Mouse (Mus musculus) CH12.LX (cell line): Measurements from ENCODE around the gene Gm8362.
"Not testable (repeated sequence)": the region's sequence is repeated elsewhere in the genome, so short reads cannot be mapped to it uniquely, and the experiment has no call there.

Experiments
- CHD2 ChIP-seq: IDR thresholded peaks from 2 replicates; pipeline ENCODE4 v1.6.1; 2011; ENCODE audit warnings: low read length, improper control_type of control experiment
- CTCF ChIP-seq, 2 experiments: IDR thresholded peaks in 1 of 2; conservative IDR thresholded peaks in 1 of 2; 2 replicates each; pipeline ENCODE4 v1.5.1; 2011 to 2012; ENCODE audit warnings: low read depth in 2 of 2, low read length in 2 of 2, improper control_type of control experiment in 1 of 2, inconsistent platforms in 1 of 2, mild to moderate bottlenecking in 1 of 2, moderate library complexity in 1 of 2
- ETS1 ChIP-seq: conservative IDR thresholded peaks from 2 replicates; pipeline ENCODE4 v1.6.1; 2012; ENCODE audit warnings: low read depth, mild to moderate bottlenecking, inconsistent platforms, low read length, improper control_type of control experiment, moderate library complexity
- HCFC1 ChIP-seq: IDR thresholded peaks from 2 replicates; pipeline ENCODE4 v1.6.1; 2012; ENCODE audit warnings: low read depth, mild to moderate bottlenecking, inconsistent platforms, low read length, improper control_type of control experiment
- MYC ChIP-seq: IDR thresholded peaks from 2 replicates; pipeline ENCODE4 v1.6.1; 2011; ENCODE audit warnings: low read depth, mild to moderate bottlenecking, improper control_type of control experiment, low read length
- NELFE ChIP-seq: IDR thresholded peaks from 2 replicates; pipeline ENCODE4 v1.6.1; 2011; ENCODE audit warnings: low read depth, low read length, improper control_type of control experiment
- POLR2A ChIP-seq: IDR thresholded peaks from 2 replicates; pipeline ENCODE4 v1.6.1; 2011; ENCODE audit warnings: low read depth, mild to moderate bottlenecking, improper control_type of control experiment, low read length
- SIN3A ChIP-seq: IDR thresholded peaks from 2 replicates; pipeline ENCODE4 v1.6.1; 2012; ENCODE audit warnings: low read length, improper control_type of control experiment, inconsistent platforms
- TCF12 ChIP-seq: IDR thresholded peaks from 2 replicates; pipeline ENCODE4 v1.6.1; 2014; ENCODE audit warnings: low read depth, mild to moderate bottlenecking, inconsistent platforms, low read length, improper control_type of control experiment
- UBTF ChIP-seq: IDR thresholded peaks from 2 replicates; pipeline ENCODE4 v1.6.1; 2012; ENCODE audit warnings: low read depth, mild to moderate bottlenecking, inconsistent platforms, low read length, improper control_type of control experiment, moderate library complexity
- USF1 ChIP-seq: IDR thresholded peaks from 2 replicates; pipeline ENCODE4 v1.6.1; 2014; ENCODE audit warnings: low read depth, mild to moderate bottlenecking, inconsistent platforms, low read length, improper control_type of control experiment
- ZC3H11A ChIP-seq: IDR thresholded peaks from 2 replicates; pipeline ENCODE4 v1.6.1; 2012; ENCODE audit warnings: low read depth, mild to moderate bottlenecking, inconsistent platforms, low read length, improper control_type of control experiment
- ZNF384 ChIP-seq: IDR thresholded peaks from 2 replicates; pipeline ENCODE4 v1.6.1; 2012; ENCODE audit warnings: low read depth, low read length, improper control_type of control experiment, inconsistent platforms

GRCm38 (mm10) chr14:6823297-6823696, 49.1 kb upstream of the Gm8362 start:
- not testable (repeated sequence) for TF ChIP-seq SIN3A; MYC; CTCF (conservative IDR thresholded peaks at IDR 0.05 in 1 of 2, IDR thresholded peaks at IDR 0.05 in 1 of 2; ENCODE audit: low read depth in 2 of 2, low read length in 2 of 2); CHD2; USF1; ZC3H11A; ZNF384; ETS1; HCFC1; POLR2A; NELFE; UBTF; TCF12
